Mouse (Mus musculus): ENCODE data around the gene Cipc. TPM values are rescaled to one million over a fixed set of nuclear protein-coding genes. Genes with fewer than 3 reads are reported as not detected.

Gene Cipc
- polyA plus RNA-seq, 1 experiment from 2014 or later: 57.8 TPM

DNA sequence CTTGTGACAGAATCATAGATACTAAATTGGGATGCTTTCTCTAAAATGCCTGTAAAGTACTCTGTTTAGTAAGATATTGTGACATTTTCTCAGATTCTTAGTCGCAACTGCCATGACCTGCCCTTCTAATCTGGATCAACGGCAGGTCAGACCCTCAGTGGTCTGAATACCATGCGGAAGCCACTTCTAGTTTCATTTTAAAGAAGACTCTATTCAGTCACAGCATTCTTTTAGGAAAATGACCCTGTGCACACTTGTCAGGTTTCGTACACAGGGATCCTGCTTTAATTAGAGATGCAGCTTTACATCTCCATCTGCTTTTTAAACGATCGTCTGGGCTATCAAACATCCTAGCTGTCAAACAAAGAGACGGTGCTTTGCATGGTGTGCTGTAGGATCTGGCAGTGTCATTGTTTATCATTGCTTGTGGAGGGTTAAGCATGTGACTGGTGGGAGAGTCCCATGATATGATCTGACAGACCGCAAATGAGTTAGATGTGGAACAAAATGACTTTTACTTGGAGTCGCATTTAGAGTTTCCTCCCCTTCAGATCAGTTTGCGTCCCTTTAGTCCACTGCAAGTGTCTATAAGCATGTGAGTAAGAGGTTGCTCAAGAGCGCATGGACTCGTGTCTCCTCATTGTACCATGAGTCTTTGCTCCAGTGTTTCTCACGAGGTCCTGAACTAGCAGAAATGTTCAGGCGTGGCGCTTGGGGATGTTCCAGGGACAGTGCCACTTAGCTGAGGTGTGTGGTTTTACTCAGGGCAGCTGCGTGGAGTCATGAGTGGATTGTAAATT, 3.5 kb downstream of the Cipc start:
- peaks cover 30% of the 10 kb centered on the region for H3K4me1 ChIP-seq (ENCODE audit: control insufficient read depth, insufficient read depth, low read length)
- H3K36me3 ChIP-seq (ENCODE audit: control insufficient read depth, insufficient read depth, low read length): peaks cover 13% of the 10 kb centered on the region
- H3K27me3 ChIP-seq (ENCODE audit: control insufficient read depth, insufficient read depth, low read depth, low read length): no peaks in the 10 kb centered on the region
- no peak for ATAC-seq
- H3K9me3 ChIP-seq (replicated peaks; ENCODE audit: control insufficient read depth, low read length, poor library complexity, severe bottlenecking): no peaks in the 10 kb centered on the region
- peak overlapping the region; percentile 21 for H3K4me2 ChIP-seq (ENCODE audit: low read length)
- H3K9ac ChIP-seq (ENCODE audit: low read depth, low read length): peak overlapping the region; percentile 20; the same call in 1 of the 2 replicates
- WGBS: 65% methylated on average over 16 of the region's 16 CpGs
- H3K4me3 ChIP-seq (ENCODE audit: low read depth, low read length): no peak overlapping the region
- H3K27ac ChIP-seq (ENCODE audit: low read length): no peak overlapping the region

DNA sequence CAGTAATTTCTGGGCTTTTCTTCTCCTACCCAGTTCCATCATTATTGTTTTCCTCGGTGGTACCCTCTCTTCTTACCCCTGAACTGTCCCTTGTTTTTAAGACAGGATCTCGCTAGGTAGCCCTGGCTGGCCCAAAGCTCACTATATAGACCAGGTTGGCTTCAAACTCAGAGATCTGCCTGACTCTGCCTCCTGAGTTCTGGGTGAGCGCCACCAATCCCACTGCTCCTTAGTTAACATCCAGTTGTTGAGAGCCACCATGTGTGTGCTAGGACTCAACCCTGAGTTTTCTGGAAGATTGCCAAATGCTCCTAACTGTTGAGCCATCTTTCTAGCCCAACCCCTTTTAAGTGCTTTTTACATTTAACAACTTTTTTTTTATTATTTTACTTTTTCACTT, 4.1 kb downstream of the Cipc start:
- H3K4me2 ChIP-seq (ENCODE audit: low read length): no peak overlapping the region
- no peak overlapping the region for H3K4me3 ChIP-seq (ENCODE audit: low read depth, low read length)
- no peak overlapping the region for H3K9ac ChIP-seq (ENCODE audit: low read depth, low read length)
- H3K9me3 ChIP-seq (replicated peaks; ENCODE audit: control insufficient read depth, low read length, poor library complexity, severe bottlenecking): no peaks in the 10 kb centered on the region
- no peak for ATAC-seq
- WGBS: 95% methylated on average over 3 of the region's 3 CpGs
- H3K36me3 ChIP-seq (ENCODE audit: control insufficient read depth, insufficient read depth, low read length): peaks cover 19% of the 10 kb centered on the region
- peaks cover 26% of the 10 kb centered on the region for H3K4me1 ChIP-seq (ENCODE audit: control insufficient read depth, insufficient read depth, low read length)
- no peaks in the 10 kb centered on the region for H3K27me3 ChIP-seq (ENCODE audit: control insufficient read depth, insufficient read depth, low read depth, low read length)
- H3K27ac ChIP-seq (ENCODE audit: low read length): no peak overlapping the region

DNA sequence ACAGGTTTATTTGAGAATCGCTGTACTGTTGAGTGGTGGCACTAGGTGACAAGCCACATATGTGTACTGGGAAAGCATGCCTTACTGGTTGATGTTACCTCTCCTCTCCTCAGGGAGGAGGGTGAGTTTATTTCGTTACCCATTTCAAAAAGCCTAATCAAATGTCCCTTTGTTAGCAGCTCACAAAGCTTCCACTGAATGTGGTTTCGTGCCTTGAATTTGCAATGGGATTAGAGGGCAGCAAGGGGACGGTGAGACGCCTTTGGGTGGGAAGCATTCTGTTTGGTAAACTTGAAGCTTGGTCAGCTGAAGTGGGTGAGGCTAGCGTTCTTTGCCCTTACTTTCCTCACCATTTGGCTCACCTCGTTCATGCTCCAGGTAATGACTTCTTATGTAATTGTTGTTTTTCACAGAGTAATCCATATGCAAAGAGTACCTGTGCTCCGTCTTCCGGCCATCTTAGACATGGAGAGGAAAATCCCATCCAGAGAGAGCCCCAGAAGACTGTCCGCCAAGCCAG, 5.5 kb downstream of the Cipc start:
- Histone ChIP-seq H3K9me3 (replicated peaks; ENCODE audit: control insufficient read depth, low read length, poor library complexity, severe bottlenecking) (no peaks in the 10 kb centered on the region), H3K9ac (ENCODE audit: low read depth, low read length) (no peak overlapping the region), H3K4me3 (ENCODE audit: low read depth, low read length) (no peak overlapping the region), H3K4me1 (ENCODE audit: control insufficient read depth, insufficient read depth, low read length) (peaks cover 22% of the 10 kb centered on the region), H3K4me2 (ENCODE audit: low read length) (no peak overlapping the region), H3K27ac (ENCODE audit: low read length) (0 out of 2 replicates have a peak overlapping the region, but pooled peaks have one; percentile 47), H3K27me3 (ENCODE audit: control insufficient read depth, insufficient read depth, low read depth, low read length) (no peaks in the 10 kb centered on the region), H3K36me3 (ENCODE audit: control insufficient read depth, insufficient read depth, low read length) (peaks cover 24% of the 10 kb centered on the region)
- ATAC-seq: no peak
- 56% methylated on average over 10 of the region's 10 CpGs for WGBS

DNA sequence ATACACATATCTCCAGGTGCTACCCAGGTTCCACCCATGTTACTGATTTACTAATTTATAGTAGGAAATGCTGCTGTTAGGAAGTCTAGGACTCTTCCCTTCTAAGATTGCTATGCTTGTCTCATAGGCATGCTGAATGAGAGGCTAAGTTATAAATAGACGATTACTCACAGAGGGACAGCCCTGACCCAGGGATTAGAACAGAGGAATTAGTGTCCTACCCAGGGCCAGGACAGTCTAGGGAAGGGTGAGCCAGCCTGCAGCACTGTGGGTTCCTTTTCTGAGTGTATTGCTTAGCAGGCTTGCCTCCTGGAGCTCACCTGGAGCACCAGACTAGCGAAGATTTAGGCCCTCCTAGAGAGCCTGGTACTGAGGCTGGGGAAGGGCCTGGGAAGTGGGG, 9.1 kb downstream of the Cipc start:
- WGBS: 85% methylated on average over 2 of the region's 2 CpGs
- no peaks in the 10 kb centered on the region for H3K9me3 ChIP-seq (replicated peaks; ENCODE audit: control insufficient read depth, low read length, poor library complexity, severe bottlenecking)
- H3K36me3 ChIP-seq (ENCODE audit: control insufficient read depth, insufficient read depth, low read length): peaks cover 44% of the 10 kb centered on the region
- no peak for ATAC-seq
- no peaks in the 10 kb centered on the region for H3K4me1 ChIP-seq (ENCODE audit: control insufficient read depth, insufficient read depth, low read length)
- no peak overlapping the region for H3K9ac ChIP-seq (ENCODE audit: low read depth, low read length)
- H3K27me3 ChIP-seq (ENCODE audit: control insufficient read depth, insufficient read depth, low read depth, low read length): no peaks in the 10 kb centered on the region
- no peak overlapping the region for H3K4me2 ChIP-seq (ENCODE audit: low read length)
- no peak overlapping the region for H3K4me3 ChIP-seq (ENCODE audit: low read depth, low read length)
- H3K27ac ChIP-seq (ENCODE audit: low read length): no peak overlapping the region

DNA sequence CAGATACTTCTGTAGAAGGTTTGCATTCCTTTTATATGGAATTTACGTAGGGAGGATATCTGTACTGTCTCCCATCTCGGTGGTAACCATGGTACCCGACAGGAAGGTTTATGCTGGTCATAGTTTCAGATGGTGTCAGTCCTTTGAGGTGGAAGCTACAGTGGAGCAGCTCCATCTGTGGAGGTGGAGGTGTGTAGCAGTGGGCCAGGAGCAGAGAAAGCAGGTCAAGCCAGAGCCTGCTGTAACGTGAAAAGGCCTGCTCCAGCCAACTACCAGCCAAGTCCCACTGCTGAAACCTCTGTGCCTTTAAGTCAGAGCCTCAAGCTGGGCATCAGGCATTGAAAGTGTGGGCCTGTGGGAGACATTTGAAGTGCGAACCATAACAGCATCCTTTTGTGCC, 11.7 kb downstream of the Cipc start:
- Histone ChIP-seq H3K9me3 (replicated peaks; ENCODE audit: control insufficient read depth, low read length, poor library complexity, severe bottlenecking) (no peaks in the 10 kb centered on the region), H3K4me3 (ENCODE audit: low read depth, low read length) (no peak overlapping the region), H3K4me2 (ENCODE audit: low read length) (no peak overlapping the region), H3K27ac (ENCODE audit: low read length) (no peak overlapping the region), H3K36me3 (ENCODE audit: control insufficient read depth, insufficient read depth, low read length) (peaks cover 51% of the 10 kb centered on the region), H3K9ac (ENCODE audit: low read depth, low read length) (no peak overlapping the region), H3K4me1 (ENCODE audit: control insufficient read depth, insufficient read depth, low read length) (no peaks in the 10 kb centered on the region), H3K27me3 (ENCODE audit: control insufficient read depth, insufficient read depth, low read depth, low read length) (no peaks in the 10 kb centered on the region)
- ATAC-seq: no peak
- 92% methylated on average over 5 of the region's 5 CpGs for WGBS

DNA sequence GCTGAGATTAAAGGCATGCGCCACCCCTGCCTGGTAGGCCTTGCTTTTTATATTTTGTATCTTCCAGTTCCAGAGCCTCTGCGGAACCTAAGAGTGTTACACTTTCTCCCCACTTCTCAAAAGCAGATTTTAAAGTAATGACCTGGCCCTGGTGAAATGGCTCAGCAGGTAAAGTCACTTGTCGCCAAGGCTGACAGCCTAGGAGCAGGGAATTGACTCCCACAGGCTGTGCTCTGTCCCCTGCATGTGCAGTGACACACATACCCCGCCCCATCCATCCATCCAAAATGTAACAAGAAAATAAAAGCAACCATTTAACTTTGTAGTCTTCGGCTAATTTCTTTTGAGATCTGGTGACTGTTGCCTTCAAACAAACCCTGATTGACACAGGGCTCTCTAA, 12.8 kb downstream of the Cipc start:
- 95% methylated on average over 5 of the region's 5 CpGs for WGBS
- Histone ChIP-seq H3K36me3 (ENCODE audit: control insufficient read depth, insufficient read depth, low read length) (peaks cover 46% of the 10 kb centered on the region), H3K27me3 (ENCODE audit: control insufficient read depth, insufficient read depth, low read depth, low read length) (no peaks in the 10 kb centered on the region), H3K4me1 (ENCODE audit: control insufficient read depth, insufficient read depth, low read length) (no peaks in the 10 kb centered on the region), H3K4me2 (ENCODE audit: low read length) (no peak overlapping the region), H3K9me3 (replicated peaks; ENCODE audit: control insufficient read depth, low read length, poor library complexity, severe bottlenecking) (no peaks in the 10 kb centered on the region), H3K27ac (ENCODE audit: low read length) (no peak overlapping the region), H3K9ac (ENCODE audit: low read depth, low read length) (no peak overlapping the region), H3K4me3 (ENCODE audit: low read depth, low read length) (no peak overlapping the region)
- no peak for ATAC-seq

DNA sequence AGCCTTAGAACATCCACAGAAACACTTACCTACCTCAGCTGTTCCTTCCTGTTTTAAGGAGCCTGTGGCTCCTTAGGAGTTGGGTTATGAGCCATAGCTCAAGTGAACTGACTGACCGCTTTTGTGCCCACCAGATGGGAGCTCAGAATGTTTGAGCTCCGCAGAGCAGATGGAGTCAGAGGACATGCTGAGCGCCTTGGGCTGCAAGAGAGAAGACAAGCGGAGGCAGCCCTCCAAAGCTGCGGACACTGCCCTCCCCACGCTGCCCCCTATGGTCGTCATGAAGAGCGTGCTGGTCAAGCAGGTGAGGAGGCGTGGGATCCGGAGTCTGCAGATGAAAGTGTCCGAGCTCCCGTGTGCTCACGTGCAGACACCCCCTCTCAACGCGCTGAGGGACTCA, 13.3 kb downstream of the Cipc start:
- Histone ChIP-seq H3K4me2 (ENCODE audit: low read length) (no peak overlapping the region), H3K4me3 (ENCODE audit: low read depth, low read length) (no peak overlapping the region), H3K27ac (ENCODE audit: low read length) (no peak overlapping the region), H3K27me3 (ENCODE audit: control insufficient read depth, insufficient read depth, low read depth, low read length) (no peaks in the 10 kb centered on the region), H3K4me1 (ENCODE audit: control insufficient read depth, insufficient read depth, low read length) (no peaks in the 10 kb centered on the region), H3K36me3 (ENCODE audit: control insufficient read depth, insufficient read depth, low read length) (peaks cover 48% of the 10 kb centered on the region), H3K9me3 (replicated peaks; ENCODE audit: control insufficient read depth, low read length, poor library complexity, severe bottlenecking) (no peaks in the 10 kb centered on the region), H3K9ac (ENCODE audit: low read depth, low read length) (no peak overlapping the region)
- WGBS: 86% methylated on average over 15 of the region's 15 CpGs
- ATAC-seq: no peak

DNA sequence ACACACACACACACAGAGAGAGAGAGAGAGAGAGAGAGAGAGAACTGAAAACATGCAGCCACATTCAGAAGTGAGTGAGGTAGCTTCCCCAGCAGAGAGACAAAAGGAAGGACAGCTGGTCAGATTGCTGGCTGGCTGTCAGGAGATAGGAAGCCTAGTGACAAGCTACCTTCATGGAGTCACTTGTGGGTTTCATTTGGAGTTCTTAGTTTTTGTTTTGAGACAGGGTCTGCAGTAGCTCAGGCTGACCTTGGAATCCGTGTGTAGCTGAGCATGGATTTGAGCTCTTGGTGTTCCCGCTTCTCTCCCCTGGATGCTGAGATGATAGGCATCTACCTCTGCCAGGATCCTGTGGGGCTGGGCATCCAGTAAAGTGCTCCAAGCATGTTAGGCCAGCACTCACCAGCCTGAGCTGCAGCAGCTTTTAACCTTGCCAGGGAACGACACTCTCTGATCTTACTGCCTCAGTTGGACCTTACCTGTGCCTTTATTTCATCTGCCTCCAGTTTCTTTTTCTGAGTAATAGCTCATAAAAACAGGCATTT, 14.0 kb downstream of the Cipc start:
- Histone ChIP-seq H3K27ac (ENCODE audit: low read length) (no peak overlapping the region), H3K4me3 (ENCODE audit: low read depth, low read length) (no peak overlapping the region), H3K9ac (ENCODE audit: low read depth, low read length) (no peak overlapping the region), H3K4me2 (ENCODE audit: low read length) (no peak overlapping the region), H3K9me3 (replicated peaks; ENCODE audit: control insufficient read depth, low read length, poor library complexity, severe bottlenecking) (no peaks in the 10 kb centered on the region), H3K27me3 (ENCODE audit: control insufficient read depth, insufficient read depth, low read depth, low read length) (no peaks in the 10 kb centered on the region), H3K36me3 (ENCODE audit: control insufficient read depth, insufficient read depth, low read length) (peaks cover 44% of the 10 kb centered on the region), H3K4me1 (ENCODE audit: control insufficient read depth, insufficient read depth, low read length) (no peaks in the 10 kb centered on the region)
- WGBS: 87% methylated on average over 3 of the region's 3 CpGs
- ATAC-seq: no peak

DNA sequence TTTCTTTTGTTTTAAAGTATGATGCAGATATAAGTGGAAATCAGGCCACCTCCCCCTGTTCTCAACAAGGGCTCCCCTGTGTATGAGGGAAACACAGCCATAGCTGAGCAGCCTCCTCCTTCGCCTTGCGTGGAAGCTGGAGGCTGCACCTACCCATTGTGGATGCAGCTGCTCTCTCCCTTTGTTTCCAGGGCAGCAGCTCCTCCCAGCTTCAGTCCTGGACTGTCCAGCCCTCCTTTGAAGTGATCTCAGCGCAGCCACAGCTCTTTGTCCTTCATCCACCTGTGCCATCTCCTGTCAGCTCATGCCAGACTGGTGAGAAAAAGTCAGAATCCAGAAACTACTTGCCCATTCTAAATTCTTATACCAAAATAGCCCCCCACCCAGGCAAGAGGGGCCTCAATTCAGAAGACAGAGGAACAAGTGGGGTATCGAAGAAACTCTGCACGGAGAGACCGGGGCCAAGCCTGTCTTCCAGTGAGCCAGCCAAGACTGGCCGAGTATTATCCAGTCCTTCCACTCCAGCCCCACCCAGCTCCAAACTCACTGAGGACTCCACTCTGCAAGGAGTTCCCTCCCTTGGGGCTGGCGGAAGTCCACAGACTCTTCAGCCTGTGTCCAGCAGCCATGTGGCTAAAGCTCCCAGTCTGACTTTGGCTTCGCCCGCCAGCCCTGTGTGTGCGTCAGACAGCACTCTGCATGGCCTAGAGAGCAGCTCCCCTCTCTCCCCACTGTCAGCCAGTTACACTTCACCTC, 14.9 kb downstream of the Cipc start:
- Histone ChIP-seq H3K4me2 (ENCODE audit: low read length) (no peak overlapping the region), H3K4me3 (ENCODE audit: low read depth, low read length) (no peak overlapping the region), H3K4me1 (ENCODE audit: control insufficient read depth, insufficient read depth, low read length) (no peaks in the 10 kb centered on the region), H3K27me3 (ENCODE audit: control insufficient read depth, insufficient read depth, low read depth, low read length) (no peaks in the 10 kb centered on the region), H3K27ac (ENCODE audit: low read length) (no peak overlapping the region), H3K9me3 (replicated peaks; ENCODE audit: control insufficient read depth, low read length, poor library complexity, severe bottlenecking) (no peaks in the 10 kb centered on the region), H3K36me3 (ENCODE audit: control insufficient read depth, insufficient read depth, low read length) (peaks cover 39% of the 10 kb centered on the region), H3K9ac (ENCODE audit: low read depth, low read length) (no peak overlapping the region)
- ATAC-seq: 0 out of 2 replicates have a peak, but pooled peaks have one; percentile 45
- WGBS: 71% methylated on average over 11 of the region's 11 CpGs

Measured in midbrain, embryonic 16.5 days (tissue).